Mouse (Mus musculus): Measurements from ENCODE around the gene Rbpjl. TPM values are rescaled to one million over a fixed set of nuclear protein-coding genes. Genes with fewer than 3 reads are reported as not detected.

Rbpjl gene
- polyA plus RNA-seq, 1 experiment from 2014 or later, result 16.1 TPM

GRCm38 (mm10) chr2:164442315-164443050 is 39.5 kb downstream of the Rbpjl start:
- peak overlapping the region; percentile 79 for H3K9ac ChIP-seq
- peak; percentile 64 for ATAC-seq
- peak overlapping the region; percentile 88 for H3K27ac ChIP-seq
- 3% methylated on average over 29 of the region's 29 CpGs for WGBS
- peaks cover 27% of the 10 kb centered on the region for H3K4me1 ChIP-seq (replicated peaks)
- H3K36me3 ChIP-seq, result no peaks in the 10 kb centered on the region
- no peaks in the 10 kb centered on the region for H3K27me3 ChIP-seq (replicated peaks)
- H3K9me3 ChIP-seq, result no peaks in the 10 kb centered on the region
- peak overlapping the region; percentile 83 for H3K4me2 ChIP-seq (replicated peaks)
- peak overlapping the region; percentile 73 for H3K4me3 ChIP-seq (replicated peaks)

DNA sequence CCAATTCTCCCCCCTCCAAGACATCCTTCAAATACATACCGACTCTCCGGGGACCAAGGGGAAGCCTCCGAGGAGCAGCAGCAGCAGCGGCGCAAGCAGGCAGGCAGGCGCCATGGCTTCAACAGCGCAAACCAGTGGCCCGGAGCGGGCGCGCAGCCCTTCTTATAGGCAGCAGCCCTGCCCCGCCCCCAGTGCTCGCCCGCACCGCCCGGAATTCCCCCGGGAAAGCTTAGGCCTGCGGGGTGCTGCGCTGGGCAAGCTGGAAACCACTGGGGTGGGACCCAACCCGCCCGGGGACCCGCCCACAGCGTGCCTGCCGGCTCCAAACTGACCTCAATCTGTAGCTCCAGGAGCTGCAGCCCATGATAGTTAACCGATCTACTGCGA is 40.1 kb downstream of the Rbpjl start:
- Histone ChIP-seq H3K9ac (peak overlapping the region; percentile 79), H3K4me1 (replicated peaks) (peaks cover 27% of the 10 kb centered on the region), H3K27ac (peak overlapping the region; percentile 88), H3K27me3 (replicated peaks) (no peaks in the 10 kb centered on the region), H3K4me3 (replicated peaks) (peak overlapping the region; percentile 73), H3K4me2 (replicated peaks) (peak overlapping the region; percentile 83), H3K36me3 (no peaks in the 10 kb centered on the region), H3K9me3 (no peaks in the 10 kb centered on the region)
- ATAC-seq, result peak; percentile 94
- WGBS, result under 1% methylated on average over 26 of the region's 26 CpGs

- Histone ChIP-seq H3K9me3 (no peaks in the 10 kb centered on the region), H3K27ac (peak within 1 kb of the TSS; percentile 88), H3K4me1 (replicated peaks) (peaks cover 27% of the 10 kb centered on the region), H3K4me3 (replicated peaks) (peak within 1 kb of the TSS; percentile 73), H3K27me3 (replicated peaks) (no peaks in the 10 kb centered on the region), H3K9ac (peak within 1 kb of the TSS; percentile 79), H3K36me3 (no peaks in the 10 kb centered on the region), H3K4me2 (replicated peaks) (peak within 1 kb of the TSS; percentile 83)
- 14% methylated on average over 18 of the region's 18 CpGs for WGBS
- no peak for ATAC-seq
These were observed 40.6 kb downstream of the Rbpjl start, which contains the start of gene Sdc4 for GRCm38 (mm10) chr2:164443460-164444000. Gene Sdc4, minus strand, starts transcription at chr2:164443887.

GRCm38 (mm10) chr2:164444701-164445100 is 41.8 kb downstream of the Rbpjl start:
- H3K9me3 ChIP-seq, result no peaks in the 10 kb centered on the region

DNA sequence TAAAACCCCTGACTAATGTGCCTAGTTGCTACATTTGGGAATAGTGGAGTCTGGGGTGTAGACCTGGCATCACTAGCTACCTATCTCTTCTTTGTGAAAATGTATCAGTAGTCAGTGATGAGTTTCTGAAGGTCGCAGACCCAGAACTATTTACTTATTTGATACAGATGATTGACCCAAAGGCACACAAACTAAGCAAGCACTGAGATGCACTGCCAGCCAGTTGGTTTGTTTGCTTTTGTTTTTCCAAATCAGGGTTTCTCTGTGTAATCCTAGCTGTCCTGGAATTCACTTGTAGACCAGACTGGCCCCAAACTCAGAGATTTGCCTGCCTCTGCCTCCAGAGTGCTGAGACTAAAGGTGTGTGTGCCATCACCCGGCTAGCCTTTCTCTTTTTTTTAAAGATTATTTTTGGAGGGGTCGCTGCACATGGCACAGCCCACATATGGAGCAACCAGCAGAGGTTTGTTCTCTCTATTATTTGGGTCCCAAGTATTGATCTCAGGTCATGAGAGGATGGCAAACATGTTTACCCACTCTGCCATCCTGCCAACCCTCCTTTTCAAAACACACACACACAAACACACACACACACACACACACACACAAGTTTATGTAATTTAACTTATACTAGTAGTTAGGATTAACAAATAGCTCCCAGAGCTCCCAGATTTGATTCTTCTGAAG is 42.6 kb downstream of the Rbpjl start:
- no peak overlapping the region for H3K4me2 ChIP-seq (replicated peaks)
- H3K9me3 ChIP-seq, result no peaks in the 10 kb centered on the region
- no peak overlapping the region for H3K9ac ChIP-seq
- no peak for ATAC-seq
- 83% methylated on average over 3 of the region's 3 CpGs for WGBS
- no peak overlapping the region for H3K27ac ChIP-seq
- H3K27me3 ChIP-seq (replicated peaks), result no peaks in the 10 kb centered on the region
- H3K36me3 ChIP-seq, result no peaks in the 10 kb centered on the region
- no peak overlapping the region for H3K4me3 ChIP-seq (replicated peaks)
- peaks cover 10% of the 10 kb centered on the region for H3K4me1 ChIP-seq (replicated peaks)

More at GRCm38 (mm10) chr2:164444701-164445100, 41.8 kb downstream of the Rbpjl start:
- no peak overlapping the region for H3K9ac ChIP-seq
- H3K4me2 ChIP-seq (replicated peaks), result no peak overlapping the region
- 64% methylated on average over 2 of the region's 2 CpGs for WGBS
- H3K27ac ChIP-seq, result no peak overlapping the region
- H3K4me3 ChIP-seq (replicated peaks), result no peak overlapping the region
- H3K4me1 ChIP-seq (replicated peaks), result peaks cover 16% of the 10 kb centered on the region
- no peak for ATAC-seq
- H3K27me3 ChIP-seq (replicated peaks), result no peaks in the 10 kb centered on the region
- H3K36me3 ChIP-seq, result no peaks in the 10 kb centered on the region

DNA sequence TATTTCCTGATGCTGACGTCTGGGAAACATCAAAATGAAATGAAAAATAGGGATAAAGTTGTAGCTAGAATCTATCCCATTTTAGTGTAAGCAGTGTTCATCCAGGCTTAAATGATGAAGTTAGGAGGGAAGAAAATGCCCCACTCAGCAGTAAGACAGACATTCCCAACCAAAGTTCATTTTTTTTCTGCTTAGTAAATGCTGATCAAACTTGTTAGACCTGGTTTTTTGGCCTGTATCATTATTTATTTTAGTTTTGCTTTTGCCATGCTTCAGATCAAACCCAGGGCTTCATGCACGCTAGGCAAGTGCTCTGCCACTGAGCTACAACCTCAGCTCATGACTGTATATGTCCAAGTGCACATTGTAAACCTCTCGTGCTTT is 43.1 kb downstream of the Rbpjl start:
- no peaks in the 10 kb centered on the region for H3K27me3 ChIP-seq (replicated peaks)
- H3K36me3 ChIP-seq, result no peaks in the 10 kb centered on the region
- H3K27ac ChIP-seq, result no peak overlapping the region
- no peaks in the 10 kb centered on the region for H3K9me3 ChIP-seq
- H3K4me1 ChIP-seq (replicated peaks), result peaks cover 6% of the 10 kb centered on the region
- no peak overlapping the region for H3K9ac ChIP-seq
- WGBS, result 76% methylated on average over 3 of the region's 3 CpGs
- no peak overlapping the region for H3K4me3 ChIP-seq (replicated peaks)
- no peak overlapping the region for H3K4me2 ChIP-seq (replicated peaks)
- no peak for ATAC-seq

- Histone ChIP-seq H3K27ac (no peak overlapping the region), H3K4me3 (replicated peaks) (no peak overlapping the region), H3K9ac (no peak overlapping the region), H3K4me1 (replicated peaks) (peaks cover 8% of the 10 kb centered on the region; the same call in 1 of the 2 replicates), H3K9me3 (no peaks in the 10 kb centered on the region), H3K27me3 (replicated peaks) (no peaks in the 10 kb centered on the region), H3K36me3 (no peaks in the 10 kb centered on the region), H3K4me2 (replicated peaks) (no peak overlapping the region)
- WGBS, result 85% methylated on average over 1 of the region's 1 CpGs
- no peak for ATAC-seq
These were observed 45.2 kb downstream of the Rbpjl start for GRCm38 (mm10) chr2:164448140-164448539.

DNA sequence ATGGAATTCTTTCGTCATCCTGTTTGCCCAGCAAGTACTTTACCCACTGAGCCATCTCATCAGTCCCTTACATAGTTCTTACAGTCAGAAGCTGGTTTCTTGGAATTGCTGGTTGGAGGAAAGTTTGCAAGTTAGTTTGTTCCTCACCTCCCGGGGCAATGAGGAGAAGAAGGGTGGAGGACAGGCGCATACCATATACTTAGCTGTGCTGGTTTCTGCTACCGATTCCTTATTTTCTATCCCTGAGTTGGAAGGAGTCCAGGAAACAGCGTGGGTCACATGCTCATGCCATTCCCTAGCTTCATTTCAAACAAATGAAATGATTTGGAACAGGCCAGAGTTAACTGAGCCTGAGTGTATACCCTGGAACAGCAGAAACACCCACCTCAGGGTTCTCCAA is 46.0 kb downstream of the Rbpjl start:
- no peaks in the 10 kb centered on the region for H3K36me3 ChIP-seq
- peaks cover 8% of the 10 kb centered on the region; the same call in 1 of the 2 replicates for H3K4me1 ChIP-seq (replicated peaks)
- no peak overlapping the region for H3K27ac ChIP-seq
- peak; percentile 24; the same call in 1 of the 2 replicates for ATAC-seq
- no peaks in the 10 kb centered on the region for H3K9me3 ChIP-seq
- H3K27me3 ChIP-seq (replicated peaks), result no peaks in the 10 kb centered on the region
- H3K4me2 ChIP-seq (replicated peaks), result no peak overlapping the region
- H3K9ac ChIP-seq, result no peak overlapping the region
- H3K4me3 ChIP-seq (replicated peaks), result no peak overlapping the region
- 57% methylated on average over 5 of the region's 5 CpGs for WGBS

- no peak overlapping the region for H3K4me2 ChIP-seq (replicated peaks)
- WGBS, result 62% methylated on average over 14 of the region's 14 CpGs
- ATAC-seq, result 0 out of 2 replicates have a peak, but pooled peaks have one; percentile 24
- no peak overlapping the region for H3K4me3 ChIP-seq (replicated peaks)
- no peak overlapping the region for H3K27ac ChIP-seq
- H3K9ac ChIP-seq, result no peak overlapping the region
- no peaks in the 10 kb centered on the region for H3K36me3 ChIP-seq
- no peaks in the 10 kb centered on the region for H3K27me3 ChIP-seq (replicated peaks)
- peaks cover 9% of the 10 kb centered on the region for H3K4me1 ChIP-seq (replicated peaks)
- H3K9me3 ChIP-seq, result no peaks in the 10 kb centered on the region
These were observed 46.6 kb downstream of the Rbpjl start for GRCm38 (mm10) chr2:164449341-164450042.

DNA sequence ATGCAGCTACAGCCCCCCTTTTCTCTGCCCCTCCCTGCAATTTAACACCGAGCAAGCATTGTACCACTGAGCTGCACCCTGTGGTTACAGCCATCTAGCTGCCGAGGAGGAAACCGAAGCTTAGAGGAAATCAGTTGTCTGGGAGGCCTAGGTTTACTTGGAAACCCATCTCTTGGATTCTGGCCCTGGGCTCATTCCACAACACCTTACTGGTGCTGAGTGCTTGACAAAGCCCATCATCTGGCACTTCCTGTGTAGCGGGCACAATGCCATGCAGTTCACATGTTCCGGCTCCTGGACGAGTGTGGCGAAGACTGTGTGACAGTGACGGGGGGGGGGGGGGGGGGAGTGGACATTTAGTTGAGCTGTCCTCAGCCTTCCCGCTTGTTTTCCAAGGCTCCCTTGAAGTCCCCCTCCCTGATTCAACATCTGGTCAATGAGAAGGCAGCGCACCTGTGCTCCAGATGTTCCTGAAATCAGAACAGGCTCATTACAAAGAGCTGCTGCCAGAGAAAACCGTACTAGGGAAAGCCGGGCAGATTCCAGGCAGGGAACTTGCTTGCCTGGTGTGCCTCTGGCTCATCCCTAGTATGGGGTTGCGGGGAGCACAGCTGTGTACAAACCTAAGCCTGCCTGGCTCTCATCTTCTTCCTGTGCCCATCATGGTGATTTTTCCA is 49.2 kb downstream of the Rbpjl start:
- no peak overlapping the region for H3K4me3 ChIP-seq (replicated peaks)
- no peak overlapping the region for H3K9ac ChIP-seq
- WGBS, result 61% methylated on average over 13 of the region's 13 CpGs
- H3K4me2 ChIP-seq (replicated peaks), result no peak overlapping the region
- no peak overlapping the region for H3K27ac ChIP-seq
- no peaks in the 10 kb centered on the region for H3K9me3 ChIP-seq
- ATAC-seq, result no peak
- peaks cover 30% of the 10 kb centered on the region for H3K4me1 ChIP-seq (replicated peaks)
- H3K27me3 ChIP-seq (replicated peaks), result no peaks in the 10 kb centered on the region
- no peaks in the 10 kb centered on the region for H3K36me3 ChIP-seq

GRCm38 (mm10) chr2:164453047-164453757 is 50.3 kb downstream of the Rbpjl start:
- H3K4me3 ChIP-seq (replicated peaks), result no peak overlapping the region
- H3K4me2 ChIP-seq (replicated peaks), result no peak overlapping the region
- WGBS, result 73% methylated on average over 14 of the region's 14 CpGs
- H3K36me3 ChIP-seq, result no peaks in the 10 kb centered on the region
- no peaks in the 10 kb centered on the region for H3K9me3 ChIP-seq
- no peak overlapping the region for H3K27ac ChIP-seq
- ATAC-seq, result no peak
- H3K9ac ChIP-seq, result no peak overlapping the region
- peaks cover 30% of the 10 kb centered on the region for H3K4me1 ChIP-seq (replicated peaks)
- H3K27me3 ChIP-seq (replicated peaks), result no peaks in the 10 kb centered on the region

Measured in intestine, embryonic 15.5 days (tissue).